Mouse (Mus musculus) cerebellum, postnatal 14 days (tissue): ENCODE results near the gene Zfr2.

Experiments
- DNase-seq, 2 experiments: peaks; one replicate each; pipeline ENCODE4 v3.0.0; 2021; ENCODE audit warnings: mixed read lengths in 2 of 2

The Zfr2 gene

GRCm38 (mm10) chr10:81232580-81233225 lies at the start of gene Zfr2:
Gene Zfr2, plus strand, starts transcription at chr10:81233155.
- DNase-seq = peak; percentile 97 to 98

GRCm38 (mm10) chr10:81183805-81184204 lies 49.1 kb upstream of the Zfr2 start, which contains the start of gene 4930442H23Rik:
Gene 4930442H23Rik, minus strand, starts transcription at chr10:81183849.
- no peak for DNase-seq

- DNase-seq = no peak
Observed at GRCm38 (mm10) chr10:81184765-81185164, 48.2 kb upstream of the Zfr2 start.

- DNase-seq = no peak
Observed at GRCm38 (mm10) chr10:81187161-81187560, 45.8 kb upstream of the Zfr2 start.

GRCm38 (mm10) chr10:81189821-81190220 lies 43.1 kb upstream of the Zfr2 start:
- no peak for DNase-seq

GRCm38 (mm10) chr10:81190236-81190911 lies 42.6 kb upstream of the Zfr2 start:
- peak in 1 of 2 experiments; percentile 73 for DNase-seq

- no peak for DNase-seq
Observed at GRCm38 (mm10) chr10:81190912-81191321, 42.0 kb upstream of the Zfr2 start.

GRCm38 (mm10) chr10:81191342-81191982 lies 41.5 kb upstream of the Zfr2 start:
- no peak for DNase-seq

GRCm38 (mm10) chr10:81192270-81192967 lies 40.5 kb upstream of the Zfr2 start:
- DNase-seq = peak; percentile 85 to 92

GRCm38 (mm10) chr10:81192968-81193501 lies 39.9 kb upstream of the Zfr2 start:
- DNase-seq = peak; percentile 65 to 68

GRCm38 (mm10) chr10:81193991-81194774 lies 38.8 kb upstream of the Zfr2 start:
- DNase-seq = peak; percentile 55 to 80

- no peak for DNase-seq
Observed at GRCm38 (mm10) chr10:81195300-81195699, 37.7 kb upstream of the Zfr2 start.

- no peak for DNase-seq
Observed at GRCm38 (mm10) chr10:81196470-81197065, 36.4 kb upstream of the Zfr2 start.

GRCm38 (mm10) chr10:81197305-81197704 lies 35.6 kb upstream of the Zfr2 start:
- DNase-seq = no peak

GRCm38 (mm10) chr10:81198230-81198629 lies 34.7 kb upstream of the Zfr2 start:
- DNase-seq = peak; percentile 83 to 85

GRCm38 (mm10) chr10:81198990-81199389 lies 34.0 kb upstream of the Zfr2 start:
- no peak for DNase-seq

- DNase-seq = no peak
Observed at GRCm38 (mm10) chr10:81200141-81200540, 32.8 kb upstream of the Zfr2 start.

GRCm38 (mm10) chr10:81200605-81201287 lies 32.2 kb upstream of the Zfr2 start:
- DNase-seq = no peak

- DNase-seq = no peak
Observed at GRCm38 (mm10) chr10:81201807-81202758, 30.9 kb upstream of the Zfr2 start, which contains the start of gene Nmrk2. Gene Nmrk2, minus strand, starts transcription at chr10:81202051.
